Mouse (Mus musculus): ENCODE measurements around the gene Mindy4. TPM values are rescaled to one million over a fixed set of nuclear protein-coding genes. Genes with fewer than 3 reads are reported as not detected.

Mindy4 gene
- polyA plus RNA-seq, 1 experiment from 2014 or later = 18.6 TPM

GRCm38 (mm10) chr6:55332773-55333109, 129.6 kb downstream of the Mindy4 start:
- peak; percentile 36 for ATAC-seq (ENCODE audit: low read depth)
- Histone ChIP-seq H3K27me3 (ENCODE audit: control insufficient read depth, insufficient read depth, low read depth, low read length) (no peaks in the 10 kb centered on the region), H3K4me2 (ENCODE audit: low read depth, low read length) (no peak overlapping the region), H3K36me3 (ENCODE audit: control insufficient read depth, insufficient read depth, low read length) (no peaks in the 10 kb centered on the region), H3K4me1 (replicated peaks; ENCODE audit: control insufficient read depth, insufficient read depth, low read length) (peaks cover 40% of the 10 kb centered on the region), H3K9me3 (ENCODE audit: control insufficient read depth, low read length) (no peaks in the 10 kb centered on the region), H3K27ac (ENCODE audit: low read length) (peak overlapping the region; percentile 28), H3K4me3 (ENCODE audit: low read length) (no peak overlapping the region), H3K9ac (ENCODE audit: low read length) (no peak overlapping the region)
- 64% methylated on average over 6 of the region's 6 CpGs for WGBS

DNA sequence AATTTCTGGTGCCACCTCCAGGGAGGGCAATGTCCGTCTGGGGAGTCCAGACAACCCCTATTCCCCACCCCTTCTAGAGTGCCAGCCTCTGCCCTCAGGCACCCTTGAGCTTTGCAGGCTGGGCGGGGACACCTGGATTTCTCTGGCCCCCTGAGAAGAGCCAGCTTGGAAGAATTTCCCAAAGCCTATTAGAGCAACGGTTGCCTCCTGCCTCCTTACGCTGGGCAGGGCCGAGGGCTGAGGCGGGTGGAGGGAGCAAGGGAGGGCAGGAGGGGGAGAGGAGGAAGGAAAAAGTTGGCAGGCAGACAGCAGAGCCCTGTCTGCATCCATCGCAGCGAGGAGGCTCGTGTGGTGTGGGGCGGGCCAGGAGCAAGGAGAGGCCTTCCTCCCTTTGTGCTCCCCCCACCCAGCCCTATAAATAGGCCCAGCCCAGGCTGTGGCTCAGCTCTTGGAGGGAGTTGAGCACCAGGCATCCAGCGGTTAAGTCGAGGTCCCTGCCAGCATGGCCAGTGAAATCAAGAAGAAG, 132.9 kb downstream of the Mindy4 start, which contains the start of gene Aqp1:
TSS of gene Aqp1 (plus strand) at position 444 of the 526 bp plus-strand sequence.
- peak within 1 kb of the TSS; percentile 24 for H3K4me3 ChIP-seq (ENCODE audit: low read length)
- peak within 1 kb of the TSS; percentile 28 for H3K27ac ChIP-seq (ENCODE audit: low read length)
- WGBS = 7% methylated on average over 12 of the region's 12 CpGs
- ATAC-seq (ENCODE audit: low read depth) = peak; percentile 90
- H3K9me3 ChIP-seq (ENCODE audit: control insufficient read depth, low read length) = no peaks in the 10 kb centered on the region
- H3K4me2 ChIP-seq (ENCODE audit: low read depth, low read length) = peak within 1 kb of the TSS; percentile 27
- H3K36me3 ChIP-seq (ENCODE audit: control insufficient read depth, insufficient read depth, low read length) = no peaks in the 10 kb centered on the region
- H3K27me3 ChIP-seq (ENCODE audit: control insufficient read depth, insufficient read depth, low read depth, low read length) = no peaks in the 10 kb centered on the region
- peak within 1 kb of the TSS; percentile 46 for H3K9ac ChIP-seq (ENCODE audit: low read length)
- H3K4me1 ChIP-seq (replicated peaks; ENCODE audit: control insufficient read depth, insufficient read depth, low read length) = peaks cover 46% of the 10 kb centered on the region

GRCm38 (mm10) chr6:55337242-55337641, 134.1 kb downstream of the Mindy4 start:
- no peaks in the 10 kb centered on the region for H3K36me3 ChIP-seq (ENCODE audit: control insufficient read depth, insufficient read depth, low read length)
- H3K9ac ChIP-seq (ENCODE audit: low read length) = peak overlapping the region; percentile 26
- 76% methylated on average over 5 of the region's 5 CpGs for WGBS
- peaks cover 52% of the 10 kb centered on the region for H3K4me1 ChIP-seq (replicated peaks; ENCODE audit: control insufficient read depth, insufficient read depth, low read length)
- ATAC-seq (ENCODE audit: low read depth) = no peak
- H3K4me3 ChIP-seq (ENCODE audit: low read length) = peak overlapping the region; percentile 24
- no peaks in the 10 kb centered on the region for H3K9me3 ChIP-seq (ENCODE audit: control insufficient read depth, low read length)
- no peaks in the 10 kb centered on the region for H3K27me3 ChIP-seq (ENCODE audit: control insufficient read depth, insufficient read depth, low read depth, low read length)
- H3K4me2 ChIP-seq (ENCODE audit: low read depth, low read length) = peak overlapping the region; percentile 27
- H3K27ac ChIP-seq (ENCODE audit: low read length) = no peak overlapping the region

GRCm38 (mm10) chr6:55338077-55338476, 134.9 kb downstream of the Mindy4 start:
- Histone ChIP-seq H3K9me3 (ENCODE audit: control insufficient read depth, low read length) (no peaks in the 10 kb centered on the region), H3K4me3 (ENCODE audit: low read length) (peak overlapping the region; percentile 24), H3K4me2 (ENCODE audit: low read depth, low read length) (peak overlapping the region; percentile 27), H3K4me1 (replicated peaks; ENCODE audit: control insufficient read depth, insufficient read depth, low read length) (peaks cover 54% of the 10 kb centered on the region), H3K27me3 (ENCODE audit: control insufficient read depth, insufficient read depth, low read depth, low read length) (no peaks in the 10 kb centered on the region), H3K27ac (ENCODE audit: low read length) (no peak overlapping the region), H3K9ac (ENCODE audit: low read length) (0 out of 2 replicates have a peak overlapping the region, but pooled peaks have one; percentile 26), H3K36me3 (ENCODE audit: control insufficient read depth, insufficient read depth, low read length) (no peaks in the 10 kb centered on the region)
- ATAC-seq (ENCODE audit: low read depth) = no peak
- 41% methylated on average over 6 of the region's 6 CpGs for WGBS

DNA sequence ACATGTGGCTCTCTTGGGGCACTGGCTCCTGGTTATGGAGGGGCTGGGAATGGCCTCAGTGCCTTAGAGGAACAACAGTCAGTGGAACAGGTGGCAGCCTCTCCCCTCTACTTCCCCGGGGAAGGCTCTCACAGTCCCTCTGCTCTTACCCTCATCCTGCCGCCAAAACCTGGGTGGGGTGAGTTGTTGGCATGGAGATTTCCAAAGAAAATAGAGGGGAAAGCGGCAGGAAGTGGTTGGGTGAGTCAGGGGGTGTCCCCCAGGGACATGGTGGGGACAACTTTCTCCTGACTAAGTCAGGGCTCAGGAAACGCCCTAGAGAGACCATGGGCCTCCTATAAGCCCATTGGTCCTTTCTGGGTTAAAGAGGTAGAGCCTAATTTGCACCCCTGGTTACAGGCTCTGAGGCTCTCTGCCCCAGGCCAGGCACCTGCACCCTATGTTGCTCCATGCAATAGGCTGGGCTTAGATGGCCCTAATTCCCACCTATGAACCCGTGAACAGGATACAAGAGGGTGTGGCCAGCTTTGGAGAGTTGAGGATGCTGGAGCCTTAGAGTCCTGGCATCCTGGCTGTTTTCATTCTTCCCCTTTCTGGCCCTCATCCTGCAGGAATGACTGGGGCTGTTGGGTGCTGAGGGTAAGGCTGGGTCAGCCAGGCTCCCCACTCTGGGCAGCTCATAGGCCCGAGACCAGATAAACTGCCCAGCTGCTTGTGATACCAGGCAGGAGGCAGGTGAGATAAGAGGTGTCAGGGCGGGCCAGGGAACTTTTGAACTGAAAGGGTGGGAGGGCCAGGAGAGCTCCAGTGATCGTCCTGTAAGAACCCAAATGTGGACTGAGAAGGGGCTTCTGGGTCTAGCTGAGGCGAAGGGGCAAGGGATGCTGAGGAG, 136.0 kb downstream of the Mindy4 start:
- no peaks in the 10 kb centered on the region for H3K36me3 ChIP-seq (ENCODE audit: control insufficient read depth, insufficient read depth, low read length)
- H3K4me1 ChIP-seq (replicated peaks; ENCODE audit: control insufficient read depth, insufficient read depth, low read length) = peaks cover 60% of the 10 kb centered on the region
- H3K4me3 ChIP-seq (ENCODE audit: low read length) = no peak overlapping the region
- 55% methylated on average over 9 of the region's 9 CpGs for WGBS
- no peak for ATAC-seq (ENCODE audit: low read depth)
- H3K9me3 ChIP-seq (ENCODE audit: control insufficient read depth, low read length) = no peaks in the 10 kb centered on the region
- H3K27ac ChIP-seq (ENCODE audit: low read length) = no peak overlapping the region
- H3K9ac ChIP-seq (ENCODE audit: low read length) = no peak overlapping the region
- no peaks in the 10 kb centered on the region for H3K27me3 ChIP-seq (ENCODE audit: control insufficient read depth, insufficient read depth, low read depth, low read length)
- H3K4me2 ChIP-seq (ENCODE audit: low read depth, low read length) = peak overlapping the region; percentile 27; the same call in 1 of the 2 replicates

DNA sequence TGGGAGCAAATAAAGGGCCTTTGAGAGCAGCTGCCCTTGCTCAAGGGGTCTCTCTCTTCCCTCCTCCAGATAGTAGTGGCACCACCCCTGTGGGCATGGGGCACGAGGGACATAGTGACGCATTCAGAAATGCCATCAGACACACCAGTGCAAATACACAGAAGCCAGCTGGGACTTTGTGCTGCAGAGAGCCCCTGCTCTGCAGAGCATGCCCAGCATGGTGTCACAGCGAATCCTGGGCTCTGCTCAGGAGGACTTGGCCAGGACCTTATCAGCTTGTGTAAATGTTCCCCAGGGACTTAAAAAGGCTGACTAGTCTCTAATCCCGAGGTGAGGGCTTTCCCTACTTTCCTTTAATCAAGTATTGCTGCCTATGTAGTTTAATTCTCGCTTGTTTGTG, 138.5 kb downstream of the Mindy4 start:
- Histone ChIP-seq H3K4me2 (ENCODE audit: low read depth, low read length) (peak overlapping the region; percentile 2; the same call in 1 of the 2 replicates), H3K9ac (ENCODE audit: low read length) (no peak overlapping the region), H3K27me3 (ENCODE audit: control insufficient read depth, insufficient read depth, low read depth, low read length) (no peaks in the 10 kb centered on the region), H3K27ac (ENCODE audit: low read length) (peak overlapping the region; percentile 65), H3K9me3 (ENCODE audit: control insufficient read depth, low read length) (no peaks in the 10 kb centered on the region), H3K4me1 (replicated peaks; ENCODE audit: control insufficient read depth, insufficient read depth, low read length) (peaks cover 45% of the 10 kb centered on the region), H3K4me3 (ENCODE audit: low read length) (no peak overlapping the region), H3K36me3 (ENCODE audit: control insufficient read depth, insufficient read depth, low read length) (no peaks in the 10 kb centered on the region)
- peak; percentile 88 for ATAC-seq (ENCODE audit: low read depth)
- WGBS = 12% methylated on average over 5 of the region's 5 CpGs

DNA sequence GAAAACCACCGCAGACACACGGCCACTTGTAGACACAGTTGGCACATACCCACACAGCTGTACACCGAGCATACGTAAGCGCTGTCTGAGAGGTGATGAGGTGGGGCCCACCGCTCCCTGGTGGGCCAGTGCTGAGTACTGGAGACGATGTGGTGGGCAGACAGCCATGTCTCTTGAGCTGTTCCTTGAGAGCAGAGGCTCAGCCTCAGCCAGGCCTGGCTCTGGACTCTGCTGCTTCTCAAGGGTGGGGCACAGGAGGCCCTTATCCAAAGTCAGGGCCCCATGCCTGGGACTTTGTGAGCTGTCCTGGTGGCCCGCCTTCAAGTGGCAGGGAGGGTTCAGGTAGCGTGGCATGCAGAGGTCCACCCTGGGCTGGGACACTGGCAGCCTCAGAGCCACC, 139.1 kb downstream of the Mindy4 start:
- Histone ChIP-seq H3K36me3 (ENCODE audit: control insufficient read depth, insufficient read depth, low read length) (no peaks in the 10 kb centered on the region), H3K4me2 (ENCODE audit: low read depth, low read length) (peak overlapping the region; percentile 20; the same call in 1 of the 2 replicates), H3K27me3 (ENCODE audit: control insufficient read depth, insufficient read depth, low read depth, low read length) (no peaks in the 10 kb centered on the region), H3K9ac (ENCODE audit: low read length) (no peak overlapping the region), H3K4me3 (ENCODE audit: low read length) (no peak overlapping the region), H3K9me3 (ENCODE audit: control insufficient read depth, low read length) (no peaks in the 10 kb centered on the region), H3K27ac (ENCODE audit: low read length) (peak overlapping the region; percentile 68), H3K4me1 (replicated peaks; ENCODE audit: control insufficient read depth, insufficient read depth, low read length) (peaks cover 39% of the 10 kb centered on the region)
- 31% methylated on average over 9 of the region's 9 CpGs for WGBS
- ATAC-seq (ENCODE audit: low read depth) = peak; percentile 74

- H3K9ac ChIP-seq (ENCODE audit: low read length) = no peak overlapping the region
- H3K4me2 ChIP-seq (ENCODE audit: low read depth, low read length) = no peak overlapping the region
- ATAC-seq (ENCODE audit: low read depth) = no peak
- peaks cover 34% of the 10 kb centered on the region for H3K4me1 ChIP-seq (replicated peaks; ENCODE audit: control insufficient read depth, insufficient read depth, low read length)
- H3K9me3 ChIP-seq (ENCODE audit: control insufficient read depth, low read length) = no peaks in the 10 kb centered on the region
- H3K4me3 ChIP-seq (ENCODE audit: low read length) = no peak overlapping the region
- 80% methylated on average over 10 of the region's 10 CpGs for WGBS
- H3K36me3 ChIP-seq (ENCODE audit: control insufficient read depth, insufficient read depth, low read length) = no peaks in the 10 kb centered on the region
- no peaks in the 10 kb centered on the region for H3K27me3 ChIP-seq (ENCODE audit: control insufficient read depth, insufficient read depth, low read depth, low read length)
- H3K27ac ChIP-seq (ENCODE audit: low read length) = no peak overlapping the region; the same call in 1 of the 2 replicates
These were observed 140.3 kb downstream of the Mindy4 start for GRCm38 (mm10) chr6:55343446-55343845.

DNA sequence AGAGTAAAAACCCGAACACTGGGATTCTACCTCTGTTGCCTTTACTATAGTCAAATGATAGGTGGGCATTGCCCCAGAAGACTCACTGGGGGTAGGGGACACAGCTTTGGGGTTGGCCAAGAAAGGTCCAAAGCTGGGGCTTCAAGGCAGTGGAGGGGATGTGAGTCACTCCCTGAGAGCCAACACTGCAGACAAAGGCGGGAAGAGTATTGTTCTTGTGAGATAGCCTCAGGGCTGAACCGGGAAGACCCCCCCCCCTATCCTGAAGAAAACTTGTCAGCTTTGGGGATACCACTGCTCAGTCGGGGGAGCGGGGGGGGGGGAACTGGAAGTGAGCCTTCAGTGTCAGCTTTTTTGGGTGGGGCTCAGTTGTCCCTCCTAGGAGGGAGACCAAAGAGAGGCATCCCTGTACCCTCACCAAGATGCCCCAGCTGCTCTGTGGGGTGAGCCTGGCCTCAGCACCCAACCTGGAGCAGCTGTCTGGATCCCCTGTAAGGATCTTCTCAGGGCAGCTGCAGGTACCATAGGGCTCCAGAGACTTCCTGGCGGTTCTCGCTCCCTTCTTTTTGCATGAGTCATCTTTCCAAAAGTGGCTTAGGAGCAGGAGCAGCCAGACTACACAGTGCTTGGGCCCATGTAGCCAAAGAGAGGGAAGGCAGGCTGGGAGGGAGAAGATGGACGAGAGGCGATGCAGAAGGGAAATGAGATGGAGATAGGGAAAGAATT, 141.3 kb downstream of the Mindy4 start:
- ATAC-seq (ENCODE audit: low read depth) = no peak
- Histone ChIP-seq H3K4me3 (ENCODE audit: low read length) (no peak overlapping the region), H3K4me1 (replicated peaks; ENCODE audit: control insufficient read depth, insufficient read depth, low read length) (peaks cover 37% of the 10 kb centered on the region), H3K9me3 (ENCODE audit: control insufficient read depth, low read length) (no peaks in the 10 kb centered on the region), H3K36me3 (ENCODE audit: control insufficient read depth, insufficient read depth, low read length) (no peaks in the 10 kb centered on the region), H3K4me2 (ENCODE audit: low read depth, low read length) (no peak overlapping the region), H3K27me3 (ENCODE audit: control insufficient read depth, insufficient read depth, low read depth, low read length) (no peaks in the 10 kb centered on the region), H3K9ac (ENCODE audit: low read length) (no peak overlapping the region), H3K27ac (ENCODE audit: low read length) (no peak overlapping the region)
- WGBS = 69% methylated on average over 9 of the region's 9 CpGs
